In genomic region chr2:69014241-69014640, GRCm38 (mm10) we compare ENCODE assay signal across 3 mouse cellular contexts.
"Had no signal": no experiment of that assay in that cellular context is flagged by ENCODE, and none has a peak within 500 bp of the region (broad histone marks: within the 10 kb centered on the region; RNA-seq: fewer than 3 reads in every experiment).

No protein-coding gene starts in this region.

- DNase-seq: kidney, postnatal 14 days; lung, postnatal 14 days; thymus, postnatal 36 days had no signal
